Mouse (Mus musculus): Measurements from ENCODE around the gene Cmtm3. TPM values are rescaled to one million over a fixed set of nuclear protein-coding genes. Genes with fewer than 3 reads are reported as not detected.

The Cmtm3 gene
- polyA plus RNA-seq, 1 experiment from 2014 or later, result 38.9 TPM

DNA sequence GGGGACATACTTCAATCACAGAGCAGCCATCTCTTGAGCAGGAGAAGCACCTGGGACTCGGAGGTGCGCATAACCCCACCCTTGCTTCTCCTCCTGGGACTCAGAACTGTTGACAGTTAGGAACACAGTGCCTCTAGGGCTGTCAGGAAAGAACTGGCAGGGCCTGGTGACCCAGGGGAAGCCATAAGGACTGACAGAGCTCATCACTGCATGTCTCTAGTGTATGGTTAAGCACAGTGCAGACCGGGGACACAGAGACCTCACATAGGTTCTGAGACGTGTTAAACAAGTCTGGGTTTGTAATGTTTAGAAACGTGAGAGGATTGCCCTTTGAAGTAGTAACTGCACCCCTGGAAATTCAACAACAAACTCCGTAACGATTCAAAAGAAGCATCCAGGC lies 48.3 kb downstream of the Cmtm3 start:
- no peaks in the 10 kb centered on the region for H3K27me3 ChIP-seq (replicated peaks)
- no peaks in the 10 kb centered on the region for H3K36me3 ChIP-seq
- ATAC-seq (ENCODE audit: low FRiP score), result no peak
- H3K4me3 ChIP-seq (replicated peaks), result no peak overlapping the region
- no peaks in the 10 kb centered on the region for H3K9me3 ChIP-seq (replicated peaks)
- peaks cover 35% of the 10 kb centered on the region for H3K4me1 ChIP-seq
- H3K27ac ChIP-seq (replicated peaks), result no peak overlapping the region
- WGBS, result 63% methylated on average over 7 of the region's 7 CpGs
- H3K4me2 ChIP-seq, result no peak overlapping the region
- H3K9ac ChIP-seq (replicated peaks), result no peak overlapping the region

DNA sequence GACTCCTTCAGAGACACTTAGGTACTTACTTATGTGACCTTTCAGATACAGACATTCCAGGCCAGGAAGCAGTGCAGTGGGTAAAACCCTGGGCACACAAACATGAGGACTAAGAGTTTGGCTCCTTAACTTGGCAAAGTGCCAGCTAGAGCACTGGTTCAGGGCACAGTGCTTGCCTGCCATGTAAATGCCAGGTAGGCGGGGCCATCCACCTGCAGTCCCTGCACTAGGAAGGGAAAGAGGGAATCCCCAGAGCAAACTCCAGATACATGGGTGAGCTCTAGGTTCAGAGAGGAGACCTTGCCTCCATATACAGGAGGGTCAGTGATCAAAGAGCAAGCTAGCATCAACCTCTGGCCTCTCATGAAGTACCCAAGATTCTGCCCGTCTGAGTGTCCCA lies 48.8 kb downstream of the Cmtm3 start:
- 82% methylated on average over 2 of the region's 2 CpGs for WGBS
- Histone ChIP-seq H3K9ac (replicated peaks) (no peak overlapping the region), H3K36me3 (no peaks in the 10 kb centered on the region), H3K4me3 (replicated peaks) (no peak overlapping the region), H3K27ac (replicated peaks) (no peak overlapping the region), H3K4me1 (peaks cover 30% of the 10 kb centered on the region), H3K27me3 (replicated peaks) (no peaks in the 10 kb centered on the region), H3K4me2 (no peak overlapping the region), H3K9me3 (replicated peaks) (no peaks in the 10 kb centered on the region)
- ATAC-seq (ENCODE audit: low FRiP score), result no peak

- 85% methylated on average over 8 of the region's 8 CpGs for WGBS
- Histone ChIP-seq H3K4me1 (peaks cover 42% of the 10 kb centered on the region), H3K9ac (replicated peaks) (no peak overlapping the region), H3K4me2 (no peak overlapping the region), H3K27me3 (replicated peaks) (no peaks in the 10 kb centered on the region), H3K4me3 (replicated peaks) (no peak overlapping the region), H3K27ac (replicated peaks) (no peak overlapping the region), H3K9me3 (replicated peaks) (no peaks in the 10 kb centered on the region), H3K36me3 (no peaks in the 10 kb centered on the region)
- ATAC-seq (ENCODE audit: low FRiP score), result no peak
Measured at GRCm38 (mm10) chr8:104390245-104390644, 51.0 kb downstream of the Cmtm3 start.

DNA sequence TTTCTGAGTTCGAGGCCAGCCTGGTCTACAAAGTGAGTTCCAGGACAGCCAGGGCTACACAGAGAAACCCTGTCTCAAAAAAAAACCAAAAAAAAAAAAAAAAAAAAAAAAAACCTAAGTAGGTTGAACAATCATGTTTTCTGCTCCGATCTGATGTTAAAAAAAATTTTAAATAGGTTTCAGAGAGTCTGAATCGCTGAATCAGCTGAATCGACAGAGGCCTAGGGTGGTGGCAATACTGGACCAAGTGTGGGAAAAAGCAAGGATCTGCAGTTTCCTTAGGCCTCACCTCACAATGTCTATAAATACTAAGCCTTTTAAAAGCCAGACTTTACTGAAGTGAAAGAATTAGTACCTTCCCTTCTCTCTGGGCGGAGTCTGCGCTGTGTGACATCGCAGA lies 53.9 kb downstream of the Cmtm3 start:
- WGBS, result 98% methylated on average over 7 of the region's 7 CpGs
- H3K4me1 ChIP-seq, result peaks cover 24% of the 10 kb centered on the region
- H3K9me3 ChIP-seq (replicated peaks), result 0 out of 2 replicates have a peak, but pooled peaks cover 4% of the 10 kb centered on the region
- no peak overlapping the region for H3K9ac ChIP-seq (replicated peaks)
- ATAC-seq (ENCODE audit: low FRiP score), result no peak
- H3K4me3 ChIP-seq (replicated peaks), result no peak overlapping the region
- H3K27me3 ChIP-seq (replicated peaks), result no peaks in the 10 kb centered on the region
- no peaks in the 10 kb centered on the region for H3K36me3 ChIP-seq
- H3K4me2 ChIP-seq, result peak overlapping the region; percentile 87; the same call in 1 of the 2 replicates
- H3K27ac ChIP-seq (replicated peaks), result no peak overlapping the region

- Histone ChIP-seq H3K9ac (replicated peaks) (peak overlapping the region; percentile 86; the same call in 1 of the 2 replicates), H3K36me3 (no peaks in the 10 kb centered on the region), H3K4me1 (peaks cover 24% of the 10 kb centered on the region), H3K9me3 (replicated peaks) (0 out of 2 replicates have a peak, but pooled peaks cover 5% of the 10 kb centered on the region), H3K27me3 (replicated peaks) (no peaks in the 10 kb centered on the region), H3K27ac (replicated peaks) (no peak overlapping the region), H3K4me3 (replicated peaks) (peak overlapping the region; percentile 87), H3K4me2 (peak overlapping the region; percentile 87)
- 85% methylated on average over 6 of the region's 6 CpGs for WGBS
- no peak for ATAC-seq (ENCODE audit: low FRiP score)
Measured at GRCm38 (mm10) chr8:104393767-104394166, 54.6 kb downstream of the Cmtm3 start.

- H3K4me1 ChIP-seq, result peaks cover 24% of the 10 kb centered on the region
- H3K36me3 ChIP-seq, result no peaks in the 10 kb centered on the region
- H3K4me2 ChIP-seq, result peak overlapping the region; percentile 87
- H3K27ac ChIP-seq (replicated peaks), result peak overlapping the region; percentile 87
- H3K9me3 ChIP-seq (replicated peaks), result 0 out of 2 replicates have a peak, but pooled peaks cover 5% of the 10 kb centered on the region
- peak overlapping the region; percentile 87 for H3K4me3 ChIP-seq (replicated peaks)
- WGBS, result under 1% methylated on average over 82 of the region's 82 CpGs
- peak; percentile 78 for ATAC-seq (ENCODE audit: low FRiP score)
- H3K9ac ChIP-seq (replicated peaks), result peak overlapping the region; percentile 86
- H3K27me3 ChIP-seq (replicated peaks), result no peaks in the 10 kb centered on the region
Measured at GRCm38 (mm10) chr8:104394801-104395702, 55.8 kb downstream of the Cmtm3 start.

- Histone ChIP-seq H3K9ac (replicated peaks) (peak within 1 kb of the TSS; percentile 86), H3K4me3 (replicated peaks) (peak within 1 kb of the TSS; percentile 87), H3K27ac (replicated peaks) (peak within 1 kb of the TSS; percentile 87), H3K4me2 (peak within 1 kb of the TSS; percentile 87), H3K4me1 (peaks cover 24% of the 10 kb centered on the region), H3K27me3 (replicated peaks) (no peaks in the 10 kb centered on the region), H3K36me3 (no peaks in the 10 kb centered on the region), H3K9me3 (replicated peaks) (0 out of 2 replicates have a peak, but pooled peaks cover 5% of the 10 kb centered on the region)
- ATAC-seq (ENCODE audit: low FRiP score), result peak; percentile 86
- WGBS, result 3% methylated on average over 40 of the region's 54 CpGs
Measured at GRCm38 (mm10) chr8:104395703-104396357, 56.6 kb downstream of the Cmtm3 start, which contains the start of gene Cmtm4. TSS of gene Cmtm4 (minus strand) at chr8:104395807.

Other genes starting within 250 kb of the Cmtm3 start
- 12.5 and 17.7 TPM in 2 replicates for gene Cdh5, start 237.8 kb upstream of the Cmtm3 start, polyA plus RNA-seq (2015; fragmentation: Nextera tagmentation; extraction: Ambion mirVana)
- 9.0 and 9.8 TPM in 2 replicates for gene Bean1, start 169.0 kb upstream of the Cmtm3 start, polyA plus RNA-seq (2015; fragmentation: Nextera tagmentation; extraction: Ambion mirVana)
- 40.2 and 46.7 TPM in 2 replicates for gene Tk2, start 90.9 kb upstream of the Cmtm3 start, polyA plus RNA-seq (2015; fragmentation: Nextera tagmentation; extraction: Ambion mirVana)
- 36.8 and 38.3 TPM in 2 replicates for gene Cklf, start 88.5 kb upstream of the Cmtm3 start, polyA plus RNA-seq (2015; fragmentation: Nextera tagmentation; extraction: Ambion mirVana)
- gene Cmtm2a, start 46.2 kb upstream of the Cmtm3 start, polyA plus RNA-seq (2015; fragmentation: Nextera tagmentation; extraction: Ambion mirVana), result not detected in 2 replicates
- not detected in 2 replicates for gene Gm45711, start 29.3 kb upstream of the Cmtm3 start, polyA plus RNA-seq (2015; fragmentation: Nextera tagmentation; extraction: Ambion mirVana)
- not detected in 2 replicates for gene Cmtm1, start 29.3 kb upstream of the Cmtm3 start, polyA plus RNA-seq (2015; fragmentation: Nextera tagmentation; extraction: Ambion mirVana)
- not detected in 2 replicates for gene Gm11020, start 17.8 kb upstream of the Cmtm3 start, polyA plus RNA-seq (2015; fragmentation: Nextera tagmentation; extraction: Ambion mirVana)
- gene Cmtm2b, start 17.2 kb upstream of the Cmtm3 start, polyA plus RNA-seq (2015; fragmentation: Nextera tagmentation; extraction: Ambion mirVana), result not detected in 2 replicates
- 2.4 and 2.6 TPM in 2 replicates for gene Cmtm4, start 56.4 kb downstream of the Cmtm3 start, polyA plus RNA-seq (2015; fragmentation: Nextera tagmentation; extraction: Ambion mirVana)
- 83.4 and 98.1 TPM in 2 replicates for gene Dync1li2, start 103.6 kb downstream of the Cmtm3 start, polyA plus RNA-seq (2015; fragmentation: Nextera tagmentation; extraction: Ambion mirVana)
- gene Terb1, start 170.5 kb downstream of the Cmtm3 start, polyA plus RNA-seq (2015; fragmentation: Nextera tagmentation; extraction: Ambion mirVana), result 0.59 and 0.97 TPM in 2 replicates
- 97.2 and 99.2 TPM in 2 replicates for gene Nae1, start 195.2 kb downstream of the Cmtm3 start, polyA plus RNA-seq (2015; fragmentation: Nextera tagmentation; extraction: Ambion mirVana)
- gene Car7, start 195.3 kb downstream of the Cmtm3 start, polyA plus RNA-seq (2015; fragmentation: Nextera tagmentation; extraction: Ambion mirVana), result 3.0 and 3.3 TPM in 2 replicates

All from neural tube, embryonic 15.5 days (tissue).